Mouse (Mus musculus) CH12.LX (cell line): Measurements from ENCODE around the gene Gm37240. TPM values are rescaled to one million over a fixed set of nuclear protein-coding genes. Genes with fewer than 3 reads are reported as not detected.

Source experiments
- DNase-seq: peaks from one replicate; pipeline ENCODE4 v3.0.0-alpha.2; 2013; ENCODE audit errors: extremely low read depth
- H3K27ac ChIP-seq: 2 replicates; pipeline ENCODE4 v1.5.1; 2012; ENCODE audit warnings: low read depth, mild to moderate bottlenecking, control low read depth, moderate library complexity; ENCODE audit not compliant: insufficient read depth
- H3K27me3 ChIP-seq: replicated peaks from 2 replicates; pipeline ENCODE3; 2012; ENCODE audit warnings: inconsistent platforms
- H3K36me3 ChIP-seq, 2 experiments: replicated peaks in 1 of 2; 2 replicates each; pipeline versions ENCODE3 to v1.6.1; 2012; ENCODE audit warnings: inconsistent platforms in 1 of 2, low read length in 1 of 2, mild to moderate bottlenecking in 1 of 2, mixed read lengths in 1 of 2, moderate library complexity in 1 of 2; ENCODE audit not compliant: control insufficient read depth in 1 of 2, insufficient read depth in 1 of 2
- H3K4me1 ChIP-seq, 2 experiments: 2 replicates each; pipeline ENCODE4 v1.6.1; 2012; ENCODE audit warnings: inconsistent platforms in 1 of 2, moderate library complexity in 1 of 2; ENCODE audit not compliant: insufficient read depth in 2 of 2, control insufficient read depth in 1 of 2
- H3K4me2 ChIP-seq: 2 replicates; pipeline ENCODE4 v1.6.1; 2012; ENCODE audit warnings: low read depth, mild to moderate bottlenecking, control low read depth; ENCODE audit not compliant: poor library complexity, insufficient read depth, severe bottlenecking
- H3K4me3 ChIP-seq, 3 experiments: fragments of 150-350 bp in 1 of 3; sonication (generic) in 1 of 3; replicated peaks in 1 of 3; 2 replicates each; pipeline versions ENCODE3 to v1.5.1; 2011 to 2012; ENCODE audit warnings: low read depth in 2 of 3, low read length in 2 of 3, mild to moderate bottlenecking in 2 of 3, moderate library complexity in 2 of 3, control low read depth in 1 of 3, improper control_type of control experiment in 1 of 3, inconsistent platforms in 1 of 3, mixed read lengths in 1 of 3; ENCODE audit not compliant: poor library complexity in 1 of 3
- H3K79me2 ChIP-seq: replicated peaks from 2 replicates; pipeline ENCODE4 v1.6.1; 2012; ENCODE audit warnings: mild to moderate bottlenecking, moderate library complexity; ENCODE audit not compliant: control insufficient read depth, poor library complexity, insufficient read depth, severe bottlenecking; ENCODE audit errors: extremely low read depth
- H3K9ac ChIP-seq: 2 replicates; pipeline ENCODE4 v1.6.1; 2012; ENCODE audit warnings: low read depth, mild to moderate bottlenecking, control low read depth, moderate library complexity; ENCODE audit not compliant: insufficient read depth
- H3K9me3 ChIP-seq: replicated peaks from 2 replicates; pipeline ENCODE3; 2012; ENCODE audit warnings: low read length, inconsistent platforms, mixed read lengths
- CHD1 ChIP-seq: IDR thresholded peaks from 2 replicates; pipeline ENCODE4 v1.6.1; 2012; ENCODE audit warnings: low read depth, low read length, improper control_type of control experiment, inconsistent platforms
- CTCF ChIP-seq, 2 experiments: IDR thresholded peaks in 1 of 2; conservative IDR thresholded peaks in 1 of 2; 2 replicates each; pipeline ENCODE4 v1.5.1; 2011 to 2012; ENCODE audit warnings: low read depth in 2 of 2, low read length in 2 of 2, improper control_type of control experiment in 1 of 2, inconsistent platforms in 1 of 2, mild to moderate bottlenecking in 1 of 2, moderate library complexity in 1 of 2
- E2F4 ChIP-seq: IDR thresholded peaks from 2 replicates; pipeline ENCODE4 v1.6.1; 2011; ENCODE audit warnings: low read depth, low read length, improper control_type of control experiment; ENCODE audit not compliant: insufficient replicate concordance
- EP300 ChIP-seq: IDR thresholded peaks from 2 replicates; pipeline ENCODE4 v1.6.1; 2011; ENCODE audit warnings: low read length, improper control_type of control experiment
- GABPA ChIP-seq: IDR thresholded peaks from 2 replicates; pipeline ENCODE4 v1.6.1; 2012; ENCODE audit warnings: low read depth, low read length, improper control_type of control experiment, inconsistent platforms; ENCODE audit not compliant: insufficient replicate concordance
- JUN ChIP-seq: IDR thresholded peaks from 2 replicates; pipeline ENCODE4 v1.6.1; 2011; ENCODE audit warnings: low read depth, mild to moderate bottlenecking, low read length, improper control_type of control experiment, moderate library complexity; ENCODE audit not compliant: insufficient read depth
- JUND ChIP-seq: conservative IDR thresholded peaks from 2 replicates; pipeline ENCODE4 v1.6.1; 2011; ENCODE audit warnings: low read depth, low read length, improper control_type of control experiment
- KAT2A ChIP-seq: IDR thresholded peaks from 2 replicates; pipeline ENCODE4 v1.6.1; 2012; ENCODE audit warnings: low read length, improper control_type of control experiment, inconsistent platforms; ENCODE audit not compliant: insufficient replicate concordance
- MAFK ChIP-seq: IDR thresholded peaks from 2 replicates; pipeline ENCODE4 v1.6.1; 2011; ENCODE audit warnings: low read length, improper control_type of control experiment; ENCODE audit not compliant: insufficient replicate concordance
- MAX ChIP-seq: IDR thresholded peaks from 2 replicates; pipeline ENCODE4 v1.6.1; 2011; ENCODE audit warnings: low read length, improper control_type of control experiment
- MAZ ChIP-seq: IDR thresholded peaks from 2 replicates; pipeline ENCODE4 v1.6.1; 2012; ENCODE audit warnings: low read depth, mild to moderate bottlenecking, inconsistent platforms, low read length, improper control_type of control experiment, moderate library complexity
- MYC ChIP-seq: IDR thresholded peaks from 2 replicates; pipeline ENCODE4 v1.6.1; 2011; ENCODE audit warnings: low read depth, mild to moderate bottlenecking, improper control_type of control experiment, low read length
- PAX5 ChIP-seq: IDR thresholded peaks from 2 replicates; pipeline ENCODE4 v1.6.1; 2012; ENCODE audit warnings: low read length, inconsistent platforms, mixed read lengths
- POLR2A ChIP-seq: IDR thresholded peaks from 2 replicates; pipeline ENCODE4 v1.6.1; 2011; ENCODE audit warnings: low read depth, mild to moderate bottlenecking, improper control_type of control experiment, low read length
- POLR2AphosphoS2 ChIP-seq: IDR thresholded peaks from 2 replicates; pipeline ENCODE4 v1.6.1; 2011; ENCODE audit warnings: low read depth, low read length, improper control_type of control experiment
- RCOR1 ChIP-seq: conservative IDR thresholded peaks from 2 replicates; pipeline ENCODE4 v1.6.1; 2012; ENCODE audit warnings: low read depth, mild to moderate bottlenecking, inconsistent platforms, low read length, improper control_type of control experiment
- SMC3 ChIP-seq: IDR thresholded peaks from 2 replicates; pipeline ENCODE4 v1.6.1; 2011; ENCODE audit warnings: low read depth, low read length, improper control_type of control experiment
- TBP ChIP-seq: conservative IDR thresholded peaks from 2 replicates; pipeline ENCODE4 v1.6.1; 2011; ENCODE audit warnings: low read depth, low read length, improper control_type of control experiment
- TCF12 ChIP-seq: IDR thresholded peaks from 2 replicates; pipeline ENCODE4 v1.6.1; 2014; ENCODE audit warnings: low read depth, mild to moderate bottlenecking, inconsistent platforms, low read length, improper control_type of control experiment
- UBTF ChIP-seq: IDR thresholded peaks from 2 replicates; pipeline ENCODE4 v1.6.1; 2012; ENCODE audit warnings: low read depth, mild to moderate bottlenecking, inconsistent platforms, low read length, improper control_type of control experiment, moderate library complexity
- USF1 ChIP-seq: IDR thresholded peaks from 2 replicates; pipeline ENCODE4 v1.6.1; 2014; ENCODE audit warnings: low read depth, mild to moderate bottlenecking, inconsistent platforms, low read length, improper control_type of control experiment
- ZC3H11A ChIP-seq: IDR thresholded peaks from 2 replicates; pipeline ENCODE4 v1.6.1; 2012; ENCODE audit warnings: low read depth, mild to moderate bottlenecking, inconsistent platforms, low read length, improper control_type of control experiment
- ZMIZ1 ChIP-seq: IDR thresholded peaks from 2 replicates; pipeline ENCODE4 v1.6.1; 2012; ENCODE audit warnings: low read depth, mild to moderate bottlenecking, inconsistent platforms, low read length, improper control_type of control experiment
- dilution Hi-C: fragments of 300-500 bp; cut with MboI; formaldehyde crosslinking; loops from 2 replicates; pipeline ENCODE4 v1.14.3; 2020; ENCODE audit warnings: low sequenced_read_pairs; ENCODE audit not compliant: extremely low pct_unique_long_range_greater_than_20kb, extremely low pct_ligation_motif_present
- in situ Hi-C: fragments of 300-500 bp; cut with MboI; formaldehyde crosslinking; loops from 3 replicates; pipeline ENCODE4 v1.14.3; 2019; ENCODE audit warnings: low sequenced_read_pairs, low pct_ligation_motif_present, low pct_unique_long_range_greater_than_20kb, mixed read lengths
- polyA plus RNA-seq: library from polyadenylated mRNA; unstranded; fragments of >175 nt; gene quantifications from 2 replicates; pipeline ENCODE4 v1.2.1, GENCODE M21; 2012; ENCODE audit warnings: low read depth; ENCODE audit not compliant: insufficient read length
- total RNA-seq, 2 experiments: library from RNA; depleted of rRNA; stranded (reverse); fragments of 300-350 nt in 1 of 2; fragments of >200 nt in 1 of 2; gene quantifications; 2 replicates each; pipeline ENCODE4 v1.2.3; 2012 to 2014

Gm37240 gene
- total and polyA plus RNA-seq, 3 experiments: 0.08 to 0.19 (median 0.14) TPM

DNA sequence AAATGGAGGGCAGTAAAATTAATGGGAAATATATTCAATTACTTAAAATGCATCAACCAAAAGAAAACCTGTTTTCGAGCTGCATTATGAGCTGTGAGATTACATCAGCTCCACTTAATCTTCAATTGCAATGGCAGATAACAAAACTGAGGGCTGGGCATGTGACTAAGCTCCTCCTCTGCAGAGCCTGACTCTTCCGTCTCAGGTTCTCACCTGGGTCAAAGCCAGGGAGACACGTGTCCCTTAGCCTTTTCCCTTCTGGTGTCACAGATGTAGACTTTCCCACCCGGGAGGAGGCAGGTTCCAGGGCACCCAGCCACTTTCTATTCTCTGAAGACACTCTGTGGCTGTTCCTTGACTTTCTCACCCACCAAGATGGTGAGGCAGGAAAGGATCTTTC lies 58.3 kb downstream of the Gm37240 start:
- no peak for TF ChIP-seq JUN
- no peak for TF ChIP-seq SMC3
- TF ChIP-seq PAX5: no peak
- no peak for TF ChIP-seq GABPA
- TF ChIP-seq MYC: no peak
- TF ChIP-seq MAFK: no peak
- no peak for TF ChIP-seq CTCF (conservative IDR thresholded peaks at IDR 0.05 in 1 of 2, IDR thresholded peaks at IDR 0.05 in 1 of 2; ENCODE audit: low read depth in 2 of 2, low read length in 2 of 2)
- TF ChIP-seq UBTF: no peak
- no peak for TF ChIP-seq TBP
- TF ChIP-seq ZMIZ1: no peak
- no peak for TF ChIP-seq TCF12
- no peak for TF ChIP-seq MAX
- TF ChIP-seq E2F4: no peak
- no peak for TF ChIP-seq JUND
- no peak for TF ChIP-seq MAZ
- no peak for TF ChIP-seq ZC3H11A
- TF ChIP-seq POLR2A: no peak
- no peak for TF ChIP-seq POLR2AphosphoS2
- no peak for TF ChIP-seq CHD1
- DNase-seq: no peak
- Histone ChIP-seq H3K4me1 (no peaks in the 10 kb centered on the region), H3K36me3 (no peaks in the 10 kb centered on the region), H3K27me3 (no peaks in the 10 kb centered on the region), H3K4me3 (no peak overlapping the region), H3K27ac (no peak overlapping the region), H3K79me2 (no peaks in the 10 kb centered on the region), H3K4me2 (no peak overlapping the region), H3K9ac (no peak overlapping the region), H3K9me3 (no peaks in the 10 kb centered on the region)
- dilution Hi-C loops: no loop called here
- in situ Hi-C loops: no loop called here

DNA sequence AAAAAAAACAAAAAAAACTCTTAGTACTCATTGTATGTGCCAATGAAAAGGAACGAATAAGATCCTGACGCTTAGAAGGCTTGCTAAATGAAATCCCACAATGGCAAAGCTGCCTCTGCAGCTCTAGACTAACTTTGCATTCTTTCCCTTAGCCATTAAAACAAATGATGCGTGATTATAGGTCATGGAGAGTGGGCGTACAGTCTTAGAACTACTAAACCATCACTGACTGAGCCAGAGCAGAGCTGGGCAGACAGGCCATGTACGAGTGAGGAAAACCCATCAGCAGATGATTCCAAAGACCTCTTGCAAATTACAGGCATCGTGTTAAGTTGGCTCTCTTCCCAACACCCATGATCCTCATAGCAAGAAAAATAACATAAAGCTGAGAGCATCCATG lies 59.5 kb downstream of the Gm37240 start:
- no peak overlapping the region for H3K27ac ChIP-seq
- in situ Hi-C loops: no loop called here
- no peak overlapping the region for H3K9ac ChIP-seq
- H3K4me1 ChIP-seq: no peaks in the 10 kb centered on the region
- no peak for DNase-seq
- no peak for TF ChIP-seq RCOR1
- no peak for TF ChIP-seq MAZ
- TF ChIP-seq USF1: no peak
- no peak for TF ChIP-seq UBTF
- no peak for TF ChIP-seq JUND
- TF ChIP-seq SMC3: no peak
- TF ChIP-seq TCF12: no peak
- TF ChIP-seq EP300: no peak
- no peak for TF ChIP-seq KAT2A
- TF ChIP-seq PAX5: no peak
- TF ChIP-seq CTCF (conservative IDR thresholded peaks at IDR 0.05 in 1 of 2, IDR thresholded peaks at IDR 0.05 in 1 of 2; ENCODE audit: low read depth in 2 of 2, low read length in 2 of 2): no peak
- H3K9me3 ChIP-seq: no peaks in the 10 kb centered on the region
- no peaks in the 10 kb centered on the region for H3K36me3 ChIP-seq
- no peaks in the 10 kb centered on the region for H3K79me2 ChIP-seq
- dilution Hi-C loops: no loop called here
- no peaks in the 10 kb centered on the region for H3K27me3 ChIP-seq
- H3K4me3 ChIP-seq: no peak overlapping the region
- H3K4me2 ChIP-seq: no peak overlapping the region
